Mouse (Mus musculus) neural tube, embryonic 11.5 days (tissue): ENCODE measurements around the gene Exosc1. TPM values are rescaled to one million over a fixed set of nuclear protein-coding genes. Genes with fewer than 3 reads are reported as not detected.

Source experiments
- ATAC-seq: fragments of 200-750 bp; cut with Nextera tagmentation; 2 replicates; pipeline ENCODE4 v1.8.0; 2017; ENCODE audit warnings: moderate number of reproducible peaks, mild to moderate bottlenecking, moderate TSS enrichment, moderate library complexity; ENCODE audit not compliant: insufficient read depth, low FRiP score, low TSS enrichment
- DNase-seq: peaks from one replicate; pipeline ENCODE4 v3.0.0-alpha.2; 2015; ENCODE audit warnings: low spot score
- H3K27ac ChIP-seq: fragments of 300-500 bp; sonication (generic); 2 replicates; pipeline ENCODE4 v1.5.1; 2014; ENCODE audit warnings: low read depth, mild to moderate bottlenecking, low read length
- H3K27me3 ChIP-seq: fragments of 300-500 bp; sonication (generic); 2 replicates; pipeline ENCODE4 v1.6.1; 2014; ENCODE audit warnings: mild to moderate bottlenecking, low read length, mixed read lengths; ENCODE audit not compliant: control insufficient read depth, insufficient read depth
- H3K36me3 ChIP-seq: fragments of 300-500 bp; sonication (generic); 2 replicates; pipeline ENCODE4 v1.6.1; 2014; ENCODE audit warnings: mild to moderate bottlenecking, low read length, moderate library complexity, mixed read lengths; ENCODE audit not compliant: control insufficient read depth, insufficient read depth
- H3K4me1 ChIP-seq: fragments of 300-500 bp; sonication (generic); 2 replicates; pipeline ENCODE4 v1.6.1; 2014; ENCODE audit warnings: low read length, mixed read lengths; ENCODE audit not compliant: control insufficient read depth, insufficient read depth
- H3K4me2 ChIP-seq: fragments of 300-500 bp; sonication (generic); 2 replicates; pipeline ENCODE4 v1.6.1; 2014; ENCODE audit warnings: low read depth, mild to moderate bottlenecking, moderate library complexity
- H3K4me3 ChIP-seq: fragments of 300-500 bp; sonication (generic); 2 replicates; pipeline ENCODE4 v1.5.1; 2014; ENCODE audit warnings: low read depth, low read length
- H3K9ac ChIP-seq: fragments of 300-500 bp; sonication (generic); 2 replicates; pipeline ENCODE4 v1.6.1; 2014; ENCODE audit warnings: mild to moderate bottlenecking, low read length
- H3K9me3 ChIP-seq: fragments of 300-500 bp; sonication (generic); 2 replicates; pipeline ENCODE4 v1.6.1; 2016; ENCODE audit warnings: low read length; ENCODE audit not compliant: control insufficient read depth
- WGBS: fragments of 180-500 bp; shearing (Covaris S2); extraction: QIAGEN DNeasy Blood & Tissue Kit; methylation state at CpG from one replicate; pipeline ENCODE4 v1.1.7; 2014; 5-methylcytosine and 5-hydroxymethylcytosine counted together
- polyA plus RNA-seq: library from polyadenylated mRNA; unstranded; fragments of >200 nt; fragmentation: Nextera tagmentation; extraction: Ambion mirVana; gene quantifications from 2 replicates; pipeline ENCODE4 v1.2.1, GENCODE M21; 2014

Exosc1 gene
- polyA plus RNA-seq, 1 experiment from 2014 or later, result 61.3 TPM

- no peak overlapping the region for H3K4me3 ChIP-seq
- no peak overlapping the region for H3K4me2 ChIP-seq
- peaks cover 9% of the 10 kb centered on the region for H3K36me3 ChIP-seq
- 96% methylated on average over 7 of the region's 7 CpGs for WGBS
- H3K27me3 ChIP-seq, result no peaks in the 10 kb centered on the region
- H3K27ac ChIP-seq, result no peak overlapping the region
- ATAC-seq (no peak), DNase-seq (no peak)
- H3K4me1 ChIP-seq, result no peaks in the 10 kb centered on the region
- no peak overlapping the region for H3K9ac ChIP-seq
- no peaks in the 10 kb centered on the region for H3K9me3 ChIP-seq
Observed at GRCm38 (mm10) chr19:41969618-41970017, 36.4 kb upstream of the Exosc1 start.

- no peaks in the 10 kb centered on the region for H3K27me3 ChIP-seq
- no peak overlapping the region for H3K4me3 ChIP-seq
- DNase-seq (no peak), ATAC-seq (no peak)
- peaks cover 15% of the 10 kb centered on the region for H3K36me3 ChIP-seq
- 70% methylated on average over 3 of the region's 3 CpGs for WGBS
- H3K27ac ChIP-seq, result no peak overlapping the region
- no peak overlapping the region for H3K9ac ChIP-seq
- H3K9me3 ChIP-seq, result no peaks in the 10 kb centered on the region
- no peak overlapping the region for H3K4me2 ChIP-seq
- no peaks in the 10 kb centered on the region for H3K4me1 ChIP-seq
Observed at GRCm38 (mm10) chr19:41953574-41953973, 20.4 kb upstream of the Exosc1 start.

- Histone ChIP-seq H3K36me3 (peaks cover 19% of the 10 kb centered on the region), H3K27me3 (no peaks in the 10 kb centered on the region), H3K9ac (no peak overlapping the region), H3K4me3 (no peak overlapping the region), H3K4me1 (no peaks in the 10 kb centered on the region), H3K9me3 (no peaks in the 10 kb centered on the region), H3K27ac (no peak overlapping the region), H3K4me2 (no peak overlapping the region)
- ATAC-seq (no peak), DNase-seq (no peak)
- WGBS, result 81% methylated on average over 4 of the region's 4 CpGs
Observed at GRCm38 (mm10) chr19:41952287-41952686, 19.1 kb upstream of the Exosc1 start.

GRCm38 (mm10) chr19:41943841-41944240 lies 10.6 kb upstream of the Exosc1 start:
- H3K9ac ChIP-seq, result no peak overlapping the region
- 86% methylated on average over 7 of the region's 7 CpGs for WGBS
- no peak overlapping the region for H3K4me2 ChIP-seq
- H3K27ac ChIP-seq, result no peak overlapping the region
- no peak overlapping the region for H3K4me3 ChIP-seq
- no peaks in the 10 kb centered on the region for H3K9me3 ChIP-seq
- ATAC-seq (no peak), DNase-seq (no peak)
- H3K4me1 ChIP-seq, result no peaks in the 10 kb centered on the region
- peaks cover 33% of the 10 kb centered on the region for H3K36me3 ChIP-seq
- H3K27me3 ChIP-seq, result no peaks in the 10 kb centered on the region

GRCm38 (mm10) chr19:41938539-41938938 lies 5.3 kb upstream of the Exosc1 start:
- H3K27ac ChIP-seq, result no peak overlapping the region
- DNase-seq (no peak), ATAC-seq (no peak)
- peaks cover 8% of the 10 kb centered on the region for H3K4me1 ChIP-seq
- H3K4me3 ChIP-seq, result no peak overlapping the region
- WGBS, result 89% methylated on average over 5 of the region's 5 CpGs
- H3K27me3 ChIP-seq, result no peaks in the 10 kb centered on the region
- no peak overlapping the region for H3K4me2 ChIP-seq
- H3K9ac ChIP-seq, result no peak overlapping the region
- peaks cover 10% of the 10 kb centered on the region for H3K36me3 ChIP-seq
- no peaks in the 10 kb centered on the region for H3K9me3 ChIP-seq

- no peak overlapping the region for H3K4me2 ChIP-seq
Observed at GRCm38 (mm10) chr19:41935921-41936320, 2.7 kb upstream of the Exosc1 start.

GRCm38 (mm10) chr19:41934124-41934523 lies 901 bp upstream of the Exosc1 start:
- Histone ChIP-seq H3K4me2 (peak overlapping the region; percentile 65), H3K9me3 (no peaks in the 10 kb centered on the region), H3K36me3 (peaks cover 9% of the 10 kb centered on the region), H3K27ac (no peak overlapping the region), H3K27me3 (no peaks in the 10 kb centered on the region), H3K4me3 (peak overlapping the region; percentile 97), H3K4me1 (peaks cover 13% of the 10 kb centered on the region), H3K9ac (peak overlapping the region; percentile 63)
- ATAC-seq, result no peak
- WGBS, result 21% methylated on average over 6 of the region's 6 CpGs
- DNase-seq, result no peak

More at GRCm38 (mm10) chr19:41935921-41936320, 2.7 kb upstream of the Exosc1 start:
- DNase-seq (no peak), ATAC-seq (no peak)
- WGBS, result 93% methylated on average over 1 of the region's 1 CpGs
- H3K36me3 ChIP-seq, result peaks cover 4% of the 10 kb centered on the region
- no peak overlapping the region for H3K4me3 ChIP-seq
- H3K27me3 ChIP-seq, result no peaks in the 10 kb centered on the region
- H3K9ac ChIP-seq, result no peak overlapping the region
- H3K4me1 ChIP-seq, result peaks cover 13% of the 10 kb centered on the region
- H3K9me3 ChIP-seq, result no peaks in the 10 kb centered on the region
- no peak overlapping the region for H3K27ac ChIP-seq

GRCm38 (mm10) chr19:41932686-41933085 lies 537 bp downstream of the Exosc1 start:
- peak overlapping the region; percentile 76 for H3K9ac ChIP-seq
- H3K9me3 ChIP-seq, result no peaks in the 10 kb centered on the region
- H3K4me1 ChIP-seq, result peaks cover 13% of the 10 kb centered on the region
- peak overlapping the region; percentile 81 for H3K4me2 ChIP-seq
- no peak for ATAC-seq
- H3K4me3 ChIP-seq, result peak overlapping the region; percentile 97
- DNase-seq, result peak; percentile 19
- under 1% methylated on average over 28 of the region's 28 CpGs for WGBS
- H3K27me3 ChIP-seq, result no peaks in the 10 kb centered on the region
- peaks cover 5% of the 10 kb centered on the region; the same call in 1 of the 2 replicates for H3K36me3 ChIP-seq
- H3K27ac ChIP-seq, result peak overlapping the region; percentile 53; the same call in 1 of the 2 replicates

GRCm38 (mm10) chr19:41920412-41921067 lies 12.7 kb downstream of the Exosc1 start:
- Histone ChIP-seq H3K4me1 (no peaks in the 10 kb centered on the region), H3K4me2 (no peak overlapping the region), H3K9ac (no peak overlapping the region), H3K27ac (no peak overlapping the region), H3K36me3 (peaks cover 11% of the 10 kb centered on the region), H3K4me3 (no peak overlapping the region), H3K9me3 (no peaks in the 10 kb centered on the region), H3K27me3 (no peaks in the 10 kb centered on the region)
- ATAC-seq (no peak), DNase-seq (no peak)
- WGBS, result 78% methylated on average over 5 of the region's 5 CpGs
